Mouse (Mus musculus) heart, embryonic 11.5 days (tissue): ENCODE results near the gene Dcpp1. TPM values are rescaled to one million over a fixed set of nuclear protein-coding genes. Genes with fewer than 3 reads are reported as not detected.
A peak's percentile ranks its signal among the peaks of the same experiment; 100 is the strongest.
"Not testable (repeated sequence)": the region's sequence is repeated elsewhere in the genome, so short reads cannot be mapped to it uniquely, and the experiment has no call there.

Source experiments
- ATAC-seq: fragments of 200-750 bp; cut with Nextera tagmentation; replicated peaks from 2 replicates; pipeline ENCODE4 v1.8.0; 2017; ENCODE audit warnings: moderate library complexity; ENCODE audit not compliant: insufficient number of reproducible peaks, low FRiP score, low TSS enrichment
- H3K27ac ChIP-seq: fragments of 300-500 bp; sonication (generic); 2 replicates; pipeline ENCODE4 v1.5.1; 2014; ENCODE audit warnings: mild to moderate bottlenecking, low read depth, low read length
- H3K27me3 ChIP-seq: fragments of 300-500 bp; sonication (generic); 2 replicates; pipeline ENCODE4 v1.6.1; 2014; ENCODE audit warnings: mild to moderate bottlenecking, low read length, mixed read lengths; ENCODE audit not compliant: control insufficient read depth, insufficient read depth
- H3K36me3 ChIP-seq: fragments of 300-500 bp; sonication (generic); 2 replicates; pipeline ENCODE4 v1.6.1; 2014; ENCODE audit warnings: mild to moderate bottlenecking, low read length, moderate library complexity, mixed read lengths; ENCODE audit not compliant: control insufficient read depth, insufficient read depth
- H3K4me1 ChIP-seq: fragments of 300-500 bp; sonication (generic); 2 replicates; pipeline ENCODE4 v1.6.1; 2014; ENCODE audit warnings: low read length; ENCODE audit not compliant: control insufficient read depth, insufficient read depth
- H3K4me2 ChIP-seq: fragments of 300-500 bp; sonication (generic); 2 replicates; pipeline ENCODE4 v1.6.1; 2014; ENCODE audit warnings: mild to moderate bottlenecking, moderate library complexity
- H3K4me3 ChIP-seq: fragments of 300-500 bp; sonication (generic); 2 replicates; pipeline ENCODE4 v1.5.1; 2014; ENCODE audit warnings: low read depth, low read length
- H3K9ac ChIP-seq: fragments of 300-500 bp; sonication (generic); 2 replicates; pipeline ENCODE4 v1.6.1; 2014; ENCODE audit warnings: mild to moderate bottlenecking, low read depth, low read length, moderate library complexity
- H3K9me3 ChIP-seq: fragments of 300-500 bp; sonication (generic); replicated peaks from 2 replicates; pipeline ENCODE4 v1.6.1; 2016; ENCODE audit warnings: low read length; ENCODE audit not compliant: control insufficient read depth
- WGBS: fragments of 180-500 bp; shearing (Covaris S2); extraction: QIAGEN DNeasy Blood & Tissue Kit; methylation state at CpG from one replicate; pipeline ENCODE4 v1.1.7; 2014; ENCODE audit not compliant: insufficient replicate concordance; 5-methylcytosine and 5-hydroxymethylcytosine counted together
- polyA plus RNA-seq: library from polyadenylated mRNA; unstranded; fragments of >200 nt; fragmentation: Nextera tagmentation; extraction: Ambion mirVana; gene quantifications from 2 replicates; pipeline ENCODE4 v1.2.1, GENCODE M21; 2014

The Dcpp1 gene
- polyA plus RNA-seq, 1 experiment from 2014 or later: not detected

- H3K4me3 ChIP-seq: no peak overlapping the region
- no peak for ATAC-seq
These were observed 3.9 kb upstream of the Dcpp1 start for GRCm38 (mm10) chr17:23876741-23877140.

GRCm38 (mm10) chr17:23877166-23877565 lies 3.5 kb upstream of the Dcpp1 start:
- ATAC-seq: no peak
- Histone ChIP-seq H3K4me2 (no peak overlapping the region), H3K27ac (no peak overlapping the region), H3K4me1 (no peaks in the 10 kb centered on the region), H3K9me3 (no peaks in the 10 kb centered on the region), H3K36me3 (no peaks in the 10 kb centered on the region), H3K4me3 (no peak overlapping the region), H3K9ac (no peak overlapping the region), H3K27me3 (no peaks in the 10 kb centered on the region)
- 72% methylated on average over 2 of the region's 2 CpGs for WGBS

More at GRCm38 (mm10) chr17:23876741-23877140, 3.9 kb upstream of the Dcpp1 start:
- H3K4me2 ChIP-seq: no peak overlapping the region
- H3K9ac ChIP-seq: no peak overlapping the region
- H3K9me3 ChIP-seq: no peaks in the 10 kb centered on the region
- 60% methylated on average over 3 of the region's 3 CpGs for WGBS
- no peaks in the 10 kb centered on the region for H3K27me3 ChIP-seq
- no peaks in the 10 kb centered on the region for H3K4me1 ChIP-seq
- H3K36me3 ChIP-seq: no peaks in the 10 kb centered on the region
- H3K27ac ChIP-seq: no peak overlapping the region

GRCm38 (mm10) chr17:23917158-23917557 lies 36.5 kb downstream of the Dcpp1 start, which contains the start of gene Dcpp3:
Dcpp3 (plus strand) TSS chr17:23917458.
- WGBS: 54% methylated on average over 4 of the region's 4 CpGs
- H3K27me3 ChIP-seq, H3K36me3 ChIP-seq, H3K27ac ChIP-seq, ATAC-seq, H3K9ac ChIP-seq, H3K4me3 ChIP-seq, H3K9me3 ChIP-seq, H3K4me1 ChIP-seq, H3K4me2 ChIP-seq: not testable (repeated sequence)

GRCm38 (mm10) chr17:23924531-23925007 lies 43.9 kb downstream of the Dcpp1 start:
- Histone ChIP-seq H3K27me3 (no peaks in the 10 kb centered on the region), H3K27ac (peak overlapping the region; percentile 95), H3K4me2 (peak overlapping the region; percentile 85), H3K4me3 (peak overlapping the region; percentile 60), H3K9ac (peak overlapping the region; percentile 82), H3K9me3 (no peaks in the 10 kb centered on the region), H3K36me3 (no peaks in the 10 kb centered on the region), H3K4me1 (peaks cover 3% of the 10 kb centered on the region; the same call in 1 of the 2 replicates)
- peak; percentile 95 for ATAC-seq
- under 1% methylated on average over 29 of the region's 29 CpGs for WGBS

GRCm38 (mm10) chr17:23925090-23925493 lies 44.4 kb downstream of the Dcpp1 start:
- H3K4me1 ChIP-seq: peaks cover 3% of the 10 kb centered on the region; the same call in 1 of the 2 replicates
- H3K9ac ChIP-seq: peak overlapping the region; percentile 82
- no peaks in the 10 kb centered on the region for H3K27me3 ChIP-seq
- peak; percentile 74; the same call in 1 of the 2 replicates for ATAC-seq
- H3K27ac ChIP-seq: peak overlapping the region; percentile 95
- peak overlapping the region; percentile 60 for H3K4me3 ChIP-seq
- H3K9me3 ChIP-seq: no peaks in the 10 kb centered on the region
- H3K4me2 ChIP-seq: peak overlapping the region; percentile 85
- H3K36me3 ChIP-seq: no peaks in the 10 kb centered on the region
- WGBS: under 1% methylated on average over 14 of the region's 14 CpGs

GRCm38 (mm10) chr17:23931157-23931556 lies 50.5 kb downstream of the Dcpp1 start:
- WGBS: 51% methylated on average over 5 of the region's 5 CpGs
- H3K4me2 ChIP-seq: no peak overlapping the region
- H3K4me1 ChIP-seq: no peaks in the 10 kb centered on the region
- no peak overlapping the region for H3K27ac ChIP-seq
- no peak for ATAC-seq
- no peak overlapping the region for H3K4me3 ChIP-seq
- H3K27me3 ChIP-seq: no peaks in the 10 kb centered on the region
- no peak overlapping the region for H3K9ac ChIP-seq
- no peaks in the 10 kb centered on the region for H3K36me3 ChIP-seq
- H3K9me3 ChIP-seq: no peaks in the 10 kb centered on the region

Other genes with a start within 250 kb of the Dcpp1 start
- gene Mmp25, start 235.6 kb upstream of the Dcpp1 start, polyA plus RNA-seq: 0.07 and 0.27 TPM in 2 replicates
- gene Bicdl2, start 220.4 kb upstream of the Dcpp1 start, polyA plus RNA-seq: 0.24 TPM in 1 of 2 replicates, not detected in the other
- 382 and 389 TPM in 2 replicates for gene Hcfc1r1, start 207.3 kb upstream of the Dcpp1 start, polyA plus RNA-seq
- 40.9 and 41.0 TPM in 2 replicates for gene Thoc6, start 207.0 kb upstream of the Dcpp1 start, polyA plus RNA-seq
- 77.6 and 85.3 TPM in 2 replicates for gene Tnfrsf12a, start 203.4 kb upstream of the Dcpp1 start, polyA plus RNA-seq
- gene Cldn6, start 201.6 kb upstream of the Dcpp1 start, polyA plus RNA-seq: 3.3 and 3.9 TPM in 2 replicates
- gene Cldn9, start 196.8 kb upstream of the Dcpp1 start, polyA plus RNA-seq: 0.25 and 0.46 TPM in 2 replicates
- gene 1520401A03Rik, start 158.1 kb upstream of the Dcpp1 start, polyA plus RNA-seq: 0.16 and 0.20 TPM in 2 replicates
- gene Pkmyt1, start 154.5 kb upstream of the Dcpp1 start, polyA plus RNA-seq: 31.5 and 33.8 TPM in 2 replicates
- 7.6 and 7.9 TPM in 2 replicates for gene Paqr4, start 140.0 kb upstream of the Dcpp1 start, polyA plus RNA-seq
- 0.27 and 0.63 TPM in 2 replicates for gene Kremen2, start 135.0 kb upstream of the Dcpp1 start, polyA plus RNA-seq
- gene Flywch1, start 109.3 kb upstream of the Dcpp1 start, polyA plus RNA-seq: 60.5 and 62.4 TPM in 2 replicates
- gene Flywch2, start 94.8 kb upstream of the Dcpp1 start, polyA plus RNA-seq: 8.2 and 9.5 TPM in 2 replicates
- 285 and 390 TPM in 2 replicates for gene Srrm2, start 90.3 kb upstream of the Dcpp1 start, polyA plus RNA-seq
- 929 and 1,004 TPM in 2 replicates for gene Elob, start 51.7 kb upstream of the Dcpp1 start, polyA plus RNA-seq
- gene Prss33, start 44.8 kb upstream of the Dcpp1 start, polyA plus RNA-seq: not detected in 2 replicates
- not detected in 2 replicates for gene Prss32, start 37.0 kb upstream of the Dcpp1 start, polyA plus RNA-seq
- 0.19 and 0.31 TPM in 2 replicates for gene Prss41, start 36.7 kb upstream of the Dcpp1 start, polyA plus RNA-seq
- not detected in 2 replicates for gene Prss21, start 12.8 kb upstream of the Dcpp1 start, polyA plus RNA-seq
- not detected in 2 replicates for gene Dcpp2, start within 50 bp of the Dcpp1 start, polyA plus RNA-seq
- not detected in 2 replicates for gene Dcpp3, start 36.6 kb downstream of the Dcpp1 start, polyA plus RNA-seq
- gene Sbp, start 60.8 kb downstream of the Dcpp1 start, polyA plus RNA-seq: not detected in 2 replicates
- not detected in 2 replicates for gene Sbpl, start 74.4 kb downstream of the Dcpp1 start, polyA plus RNA-seq
- gene Prss30, start 99.7 kb downstream of the Dcpp1 start, polyA plus RNA-seq: not detected in 2 replicates
- gene Prss22, start 117.2 kb downstream of the Dcpp1 start, polyA plus RNA-seq: 0.17 TPM in 1 of 2 replicates, not detected in the other
- 0.17 and 0.37 TPM in 2 replicates for gene Prss27, start 157.3 kb downstream of the Dcpp1 start, polyA plus RNA-seq
- gene Kctd5, start 192.6 kb downstream of the Dcpp1 start, polyA plus RNA-seq: 39.9 and 42.7 TPM in 2 replicates